Mouse (Mus musculus): ENCODE measurements around the gene Baz2a.
A peak's percentile ranks its signal among the peaks of the same experiment; 100 is the strongest.
"Not testable (repeated sequence)": the region's sequence is repeated elsewhere in the genome, so short reads cannot be mapped to it uniquely, and the experiment has no call there.

Baz2a gene

DNA sequence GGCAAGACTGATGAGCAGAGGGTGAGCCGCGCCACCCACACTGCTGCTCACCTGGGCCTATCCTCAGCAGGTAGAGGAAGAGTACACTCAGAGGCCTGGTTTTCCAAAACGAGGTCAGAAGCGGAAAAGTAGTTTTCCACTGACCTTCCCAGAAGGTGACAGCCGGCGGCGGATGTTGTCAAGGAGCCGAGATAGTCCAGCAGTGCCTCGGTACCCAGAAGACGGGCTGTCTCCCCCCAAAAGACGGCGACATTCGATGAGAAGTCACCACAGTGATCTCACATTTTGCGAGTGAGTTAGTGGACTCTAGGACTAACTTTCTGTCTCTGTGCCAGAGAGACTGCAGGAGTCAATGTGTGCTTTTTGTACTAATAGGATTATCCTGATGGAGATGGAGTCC is 34.6 kb downstream of the Baz2a start:
- DNase-seq: no peak

DNA sequence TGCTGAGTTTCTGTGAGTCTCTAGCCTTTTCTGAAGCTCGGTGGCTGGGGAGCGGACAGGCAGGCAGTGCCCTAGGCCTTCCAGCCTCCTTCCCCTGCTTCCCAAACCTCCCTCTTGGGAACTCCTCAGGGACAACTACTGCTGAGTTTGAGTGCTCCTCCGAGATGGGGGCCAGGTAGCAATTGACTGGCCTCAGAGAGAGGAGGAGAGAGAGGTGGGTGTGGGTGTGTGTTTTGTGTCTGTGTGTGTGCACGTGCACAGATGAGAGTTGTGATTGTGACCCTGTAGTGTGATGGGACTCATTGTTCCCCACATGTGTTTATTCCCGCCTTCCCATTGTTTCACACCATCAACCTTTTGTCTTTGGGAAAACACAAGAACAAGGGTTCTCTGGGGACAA is 36.1 kb downstream of the Baz2a start:
- no peak for DNase-seq

DNA sequence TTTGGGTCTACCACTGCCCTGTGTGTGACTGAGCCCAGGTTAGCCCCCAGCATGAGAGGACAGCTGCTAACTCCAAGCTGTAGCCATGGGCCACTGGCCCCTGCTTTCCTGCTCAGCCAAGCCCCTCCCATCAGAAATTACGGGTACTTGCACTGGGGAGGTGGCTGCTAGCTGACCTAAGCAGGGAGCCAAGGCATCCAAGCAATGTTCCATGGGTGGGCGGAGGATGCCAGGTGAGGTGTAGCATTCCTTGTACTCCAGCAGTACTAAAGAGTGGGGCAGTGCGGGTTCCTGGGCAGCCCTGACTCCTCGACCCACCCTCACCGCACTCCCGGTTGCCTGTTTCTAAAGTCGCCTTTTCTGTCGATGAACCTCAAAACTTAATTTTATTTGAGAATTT is 36.8 kb downstream of the Baz2a start:
- no peak for DNase-seq

DNA sequence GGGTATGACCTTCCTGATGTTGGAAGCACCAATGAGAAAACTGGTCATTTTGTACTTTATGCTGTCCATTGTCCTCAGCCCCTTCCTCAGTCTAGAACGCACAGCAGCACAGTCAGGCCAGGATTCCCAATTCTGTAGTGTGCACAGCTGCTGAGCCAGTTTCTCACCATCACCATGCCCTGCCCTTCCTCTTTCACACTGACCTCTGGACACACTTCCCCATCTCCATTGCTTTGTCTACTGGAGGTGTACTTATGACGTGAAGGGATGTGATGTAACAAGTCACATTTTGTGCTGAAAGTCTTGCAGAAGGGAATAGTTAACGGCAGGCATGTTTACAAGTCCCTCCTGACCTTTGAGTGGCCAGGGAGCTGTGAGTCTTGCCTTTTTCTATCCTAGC is 39.9 kb downstream of the Baz2a start:
- DNase-seq: no peak

DNA sequence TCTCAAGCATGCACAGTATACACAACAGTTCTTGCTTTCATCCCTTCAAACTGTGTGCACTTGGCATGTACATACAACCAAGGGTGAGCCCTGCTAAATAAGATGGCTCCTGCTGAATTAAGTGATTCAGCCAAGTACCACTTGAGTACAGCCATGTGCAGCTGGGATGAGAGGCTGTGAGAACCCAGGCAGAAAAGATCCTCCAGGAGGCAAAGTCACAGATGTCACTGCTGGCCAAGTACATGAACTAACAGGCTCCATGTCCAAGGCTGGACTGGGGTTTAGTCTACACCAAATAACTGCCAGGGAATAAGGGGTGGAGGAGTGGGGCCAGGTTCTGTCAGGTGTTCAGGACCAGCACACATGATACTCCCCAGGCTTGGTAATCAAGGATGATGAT is 40.4 kb downstream of the Baz2a start:
- no peak for DNase-seq

DNA sequence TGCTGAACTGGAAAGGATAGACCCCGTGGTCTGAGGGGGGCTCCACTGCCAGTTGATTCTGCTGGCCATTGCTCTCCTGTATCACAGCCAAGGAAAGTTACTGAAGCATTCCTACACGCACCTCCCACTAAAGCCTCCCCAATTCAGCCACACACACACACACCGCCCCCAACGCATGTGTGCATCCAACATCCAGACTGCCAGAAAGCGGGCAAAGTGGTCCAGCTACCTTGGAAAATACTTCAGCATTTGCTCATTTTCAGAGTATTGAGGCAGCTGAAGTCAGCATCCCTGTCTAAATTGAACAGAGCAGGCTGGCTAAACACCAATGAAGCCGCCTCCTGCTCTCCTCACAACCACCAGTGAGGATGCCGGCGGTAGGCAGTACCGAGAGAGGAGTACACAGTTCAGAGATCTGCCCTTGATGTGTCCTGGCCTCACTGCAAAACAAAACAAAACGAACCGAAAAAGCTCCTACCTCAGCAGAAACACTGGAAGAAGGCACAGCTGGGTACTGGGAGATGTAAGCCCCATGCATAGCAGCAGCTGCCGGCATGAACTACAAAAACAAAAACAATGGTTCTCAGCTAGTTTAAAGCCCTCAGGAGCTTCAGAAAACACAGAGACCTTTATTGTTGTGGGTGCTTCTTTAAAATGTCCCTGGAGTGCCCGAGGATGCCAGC is 42.4 kb downstream of the Baz2a start:
- DNase-seq: no peak

DNA sequence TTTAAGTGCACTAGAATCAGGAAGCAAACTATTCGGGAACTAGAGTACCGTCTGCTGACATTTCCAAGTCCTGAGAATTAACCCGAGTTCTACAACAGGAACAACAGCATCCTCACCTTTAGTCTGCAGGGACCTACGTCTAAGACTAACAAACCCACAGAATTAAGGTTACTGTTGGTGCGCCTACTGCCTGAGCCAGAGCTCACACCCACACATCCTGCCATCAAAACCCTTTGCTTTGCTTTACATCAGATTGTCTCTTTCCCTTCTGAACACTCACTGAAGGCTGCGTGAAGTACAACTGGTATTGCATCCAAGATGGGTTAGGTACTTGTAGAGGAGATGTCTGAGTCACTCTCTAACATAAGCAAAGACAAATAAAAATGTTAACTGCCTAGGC is 44.0 kb downstream of the Baz2a start:
- no peak for DNase-seq

DNA sequence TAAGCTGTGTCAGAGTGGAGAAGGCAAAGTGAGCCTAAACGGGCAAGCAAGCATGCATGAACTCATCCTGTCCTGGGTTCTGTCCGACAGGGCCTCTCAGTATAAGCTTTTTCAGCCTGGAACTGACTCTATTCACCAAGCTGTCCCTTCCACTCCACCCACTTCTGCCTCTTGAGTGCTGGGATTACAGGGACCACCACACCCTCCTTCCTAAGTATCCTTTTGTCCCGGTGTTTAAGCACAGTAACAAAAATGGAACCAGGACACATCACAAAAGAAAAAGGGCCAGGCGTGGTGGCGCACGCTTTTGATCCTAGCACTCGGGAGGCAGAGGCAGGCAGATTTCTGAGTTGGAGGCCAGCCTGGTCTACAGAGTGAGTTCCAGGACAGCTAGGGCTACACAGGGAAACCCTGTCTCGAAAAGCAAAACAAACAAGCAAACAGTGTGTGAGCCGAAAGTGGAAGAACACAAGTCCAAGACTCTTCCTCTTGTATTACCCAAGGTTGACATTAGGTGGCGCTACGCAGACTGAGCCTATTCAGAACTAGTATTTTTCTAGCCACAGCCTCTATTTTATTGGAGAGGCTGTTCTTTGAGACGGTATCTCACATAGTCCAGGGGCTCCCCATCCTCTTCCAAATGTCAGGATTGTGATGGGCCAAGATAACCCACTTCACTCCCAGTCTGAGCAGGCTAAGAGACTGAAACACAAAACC is 49.0 kb downstream of the Baz2a start:
- peak; percentile 76 for DNase-seq

DNA sequence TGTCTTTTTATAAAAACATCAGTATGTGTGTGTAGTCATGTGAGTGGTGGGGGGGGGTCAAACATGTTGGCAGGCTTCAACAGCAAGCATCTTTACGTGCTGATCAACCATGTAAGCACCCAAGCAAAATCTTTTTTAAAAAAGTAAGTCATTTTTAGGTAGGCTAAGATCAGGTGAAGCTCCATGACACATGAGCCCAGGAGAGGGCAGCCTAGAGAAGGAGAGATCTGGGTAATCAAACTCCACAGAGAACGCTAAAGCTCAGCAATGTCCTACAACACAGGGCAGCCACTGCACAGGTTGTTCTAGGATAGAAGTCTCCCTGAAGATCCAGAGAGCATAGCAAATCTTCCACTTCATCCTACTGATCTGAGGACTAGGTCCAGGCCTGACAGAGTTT is 50.8 kb downstream of the Baz2a start:
- DNase-seq: no peak

DNA sequence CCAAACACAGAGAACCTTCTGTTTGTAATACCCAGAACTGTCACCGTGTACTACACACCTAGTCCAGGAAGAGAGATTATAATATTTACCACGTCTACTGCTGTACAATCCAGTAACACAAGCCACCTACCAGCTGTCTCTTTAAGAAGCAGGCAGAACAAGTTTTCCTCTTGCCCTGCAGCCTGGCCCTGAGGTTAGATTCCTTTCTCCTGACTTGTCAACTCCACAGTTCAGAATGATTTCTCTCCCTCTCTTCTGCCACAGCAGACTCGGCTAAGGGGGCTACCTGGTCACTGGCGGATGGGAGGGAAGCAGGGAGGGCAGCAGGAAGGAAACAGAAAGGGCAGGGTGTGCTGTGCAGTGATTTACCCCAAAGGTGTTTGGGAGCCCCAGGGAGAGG is 52.3 kb downstream of the Baz2a start:
- DNase-seq: no peak

DNA sequence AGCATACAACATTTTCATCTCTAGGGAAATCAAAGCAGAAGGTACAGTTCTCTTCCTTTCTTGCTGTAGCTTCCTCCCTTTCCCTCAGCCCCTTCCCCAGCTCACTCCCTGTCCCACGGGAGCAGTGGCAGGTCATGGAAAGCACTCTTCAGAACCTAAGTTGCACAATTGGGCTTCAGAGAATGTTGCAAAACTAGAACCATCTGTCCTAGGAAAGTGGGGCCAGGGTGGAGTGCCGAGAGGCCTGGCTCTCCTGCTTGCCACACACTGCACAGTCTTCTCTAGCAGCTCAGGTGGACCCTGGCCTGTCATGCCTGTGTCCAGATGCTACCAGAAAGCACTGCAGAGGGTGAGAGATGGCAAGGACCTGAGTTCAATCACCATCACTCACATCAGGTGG is 53.6 kb downstream of the Baz2a start:
- DNase-seq: peak; percentile 46

DNA sequence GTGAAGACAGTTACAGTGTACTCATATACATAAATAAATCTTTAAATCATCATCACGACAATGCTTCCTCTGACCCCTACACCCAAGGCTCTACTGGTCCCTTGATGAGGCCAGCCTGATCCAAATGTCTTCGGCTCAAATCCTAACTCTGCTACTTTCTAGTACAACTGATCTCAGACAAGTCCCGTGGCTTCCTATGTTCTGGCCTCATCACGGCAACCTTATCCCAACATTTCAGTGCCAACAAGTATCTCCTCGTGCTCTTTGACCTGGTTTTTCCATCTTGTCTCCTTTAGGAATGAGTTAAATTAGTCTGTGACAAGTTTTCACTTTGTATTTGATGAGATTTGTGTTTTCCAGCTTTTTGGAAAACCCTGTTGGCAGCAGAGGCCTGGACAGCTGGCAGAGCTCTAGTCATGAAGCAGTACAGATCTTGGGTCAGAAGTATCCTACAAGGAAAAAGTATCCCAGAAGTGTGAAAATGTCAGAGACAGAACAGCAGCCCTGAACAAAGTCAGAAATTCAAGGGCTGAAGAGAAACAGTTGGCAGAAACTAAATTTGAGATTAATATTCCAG is 57.5 kb downstream of the Baz2a start:
- no peak for DNase-seq

DNA sequence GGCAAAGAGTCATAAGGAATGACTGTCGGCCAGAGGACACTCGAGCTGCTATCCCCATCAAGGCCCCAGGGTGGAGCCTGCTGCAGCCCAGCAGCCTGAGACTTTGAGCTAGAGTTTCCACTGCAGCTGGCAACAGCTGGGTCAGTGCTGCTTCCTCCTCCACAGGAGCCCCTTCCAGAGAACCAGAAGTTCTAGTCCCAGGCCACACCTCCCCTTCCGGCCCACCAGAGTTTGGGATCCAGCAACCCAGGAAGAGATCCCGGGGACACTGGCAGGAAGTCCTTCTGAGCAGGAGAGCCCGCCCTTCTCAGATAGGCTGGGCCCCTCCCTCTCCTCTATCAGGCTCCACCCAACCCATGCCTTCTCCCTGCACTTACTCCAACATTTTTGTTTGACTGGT is 58.2 kb downstream of the Baz2a start:
- peak; percentile 83 for DNase-seq

DNA sequence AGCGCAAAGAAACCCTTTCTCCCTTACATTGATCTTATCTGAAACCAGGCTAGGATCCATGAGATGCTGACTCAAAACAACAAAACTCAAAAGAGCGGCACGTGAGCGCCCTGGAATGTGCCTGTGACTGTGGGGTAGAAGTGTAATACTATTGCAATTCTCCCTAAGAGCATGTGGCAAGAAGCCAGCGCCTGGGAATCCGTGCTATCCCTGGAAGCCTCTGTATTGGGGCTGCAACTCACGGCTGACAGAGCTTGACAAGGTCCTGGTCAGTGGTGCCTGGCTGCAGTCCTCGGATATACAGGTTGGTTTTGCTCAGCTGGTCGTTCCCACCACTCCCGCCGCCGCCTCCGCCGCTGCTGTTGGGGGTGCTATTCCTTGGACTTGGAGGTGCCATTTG is 59.6 kb downstream of the Baz2a start:
- DNase-seq: peak; percentile 78

DNA sequence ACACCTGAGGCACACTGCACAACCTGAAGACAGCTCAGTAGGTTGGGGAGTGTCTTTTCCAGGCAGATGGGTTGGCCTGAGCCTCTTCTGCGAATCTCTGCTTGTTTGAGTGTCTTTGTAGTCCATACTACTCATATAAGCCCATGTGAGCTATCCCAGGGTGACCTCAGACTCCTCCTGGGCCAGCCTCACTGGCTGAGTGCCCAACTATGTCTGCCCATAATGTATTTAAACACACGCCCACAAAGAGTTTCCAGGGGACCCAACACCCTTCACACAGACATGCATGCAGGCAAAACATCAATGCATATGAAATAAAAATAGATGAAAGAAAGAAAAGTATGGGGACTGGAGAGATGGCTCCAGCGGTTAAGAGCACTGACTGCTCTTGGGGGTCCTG is 62.6 kb downstream of the Baz2a start:
- no peak for DNase-seq

DNA sequence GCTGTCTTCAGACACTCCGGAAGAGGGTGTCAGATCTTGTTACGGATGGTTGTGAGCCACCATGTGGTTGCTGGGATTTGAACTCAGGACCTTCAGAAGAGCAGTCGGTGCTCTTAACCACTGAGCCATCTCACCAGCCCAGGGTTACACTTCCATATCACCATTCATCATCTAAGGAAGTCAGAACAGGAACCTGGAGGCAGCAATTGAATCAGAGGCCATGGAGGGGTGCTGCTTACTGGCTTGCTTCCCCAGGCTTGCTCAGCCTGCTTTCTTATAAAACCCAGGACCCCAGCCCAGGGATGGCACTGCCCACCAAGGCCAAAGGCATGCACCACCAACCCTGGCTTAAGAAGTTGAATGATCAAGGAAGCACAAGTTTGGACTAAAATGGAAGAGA is 74.3 kb downstream of the Baz2a start:
- DNase-seq: not testable (repeated sequence)

DNA sequence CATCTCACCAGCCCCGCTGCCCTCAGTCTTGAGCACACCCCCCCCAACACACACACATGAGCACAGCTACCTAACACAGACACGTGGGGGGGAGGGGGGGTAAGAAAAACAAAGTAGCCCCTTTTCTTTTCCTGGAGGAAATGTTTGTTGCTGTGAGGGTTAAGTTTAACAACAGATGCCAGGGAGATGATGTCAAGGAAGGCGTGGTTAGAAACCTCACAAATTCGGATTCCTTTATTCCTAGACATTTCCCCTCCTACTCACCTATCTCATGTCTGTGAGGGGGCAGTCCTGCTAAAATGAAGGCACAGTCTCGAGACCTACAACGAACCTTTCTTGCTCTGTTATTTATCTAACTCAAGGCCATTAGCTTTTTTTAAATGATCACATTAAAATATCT is 75.7 kb downstream of the Baz2a start:
- no peak for DNase-seq

DNA sequence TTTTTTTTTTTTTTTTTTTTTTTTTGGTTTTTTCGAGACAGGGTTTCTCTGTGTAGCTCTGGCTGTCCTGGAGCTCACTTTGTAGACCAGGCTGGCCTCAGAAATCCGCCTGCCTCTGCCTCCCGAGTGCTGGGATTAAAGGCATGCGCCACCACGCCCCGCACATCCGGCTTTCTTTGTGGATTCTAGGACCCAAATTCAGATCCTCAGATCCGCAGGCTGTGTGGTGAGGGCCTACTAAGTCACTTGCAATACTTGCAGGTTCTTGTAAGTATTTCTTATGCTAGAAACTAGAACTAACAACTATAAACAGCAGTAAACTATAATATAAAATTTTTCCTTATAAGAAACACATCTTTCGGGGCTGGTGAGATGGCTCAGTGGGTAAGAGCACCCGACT is 80.0 kb downstream of the Baz2a start:
- not testable (repeated sequence) for DNase-seq

DNA sequence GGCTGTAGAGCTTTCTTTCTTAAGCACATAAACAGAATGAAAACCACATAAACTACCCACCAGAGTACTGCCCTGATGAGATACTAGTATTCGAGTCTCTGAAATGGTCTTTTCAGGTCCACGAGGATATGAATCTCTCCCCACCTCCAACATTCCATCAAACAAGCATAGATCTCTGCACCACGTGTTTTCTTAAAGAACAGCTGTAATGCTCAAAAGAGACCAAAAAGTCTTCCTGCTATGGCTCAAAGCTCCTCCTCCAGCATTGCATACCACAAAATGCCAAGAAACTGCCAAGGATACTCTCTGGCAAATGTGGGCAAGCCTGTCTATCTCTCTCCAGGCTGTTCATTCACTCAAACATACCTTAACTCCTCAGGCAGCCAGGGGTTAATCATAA is 83.9 kb downstream of the Baz2a start:
- DNase-seq: no peak

DNA sequence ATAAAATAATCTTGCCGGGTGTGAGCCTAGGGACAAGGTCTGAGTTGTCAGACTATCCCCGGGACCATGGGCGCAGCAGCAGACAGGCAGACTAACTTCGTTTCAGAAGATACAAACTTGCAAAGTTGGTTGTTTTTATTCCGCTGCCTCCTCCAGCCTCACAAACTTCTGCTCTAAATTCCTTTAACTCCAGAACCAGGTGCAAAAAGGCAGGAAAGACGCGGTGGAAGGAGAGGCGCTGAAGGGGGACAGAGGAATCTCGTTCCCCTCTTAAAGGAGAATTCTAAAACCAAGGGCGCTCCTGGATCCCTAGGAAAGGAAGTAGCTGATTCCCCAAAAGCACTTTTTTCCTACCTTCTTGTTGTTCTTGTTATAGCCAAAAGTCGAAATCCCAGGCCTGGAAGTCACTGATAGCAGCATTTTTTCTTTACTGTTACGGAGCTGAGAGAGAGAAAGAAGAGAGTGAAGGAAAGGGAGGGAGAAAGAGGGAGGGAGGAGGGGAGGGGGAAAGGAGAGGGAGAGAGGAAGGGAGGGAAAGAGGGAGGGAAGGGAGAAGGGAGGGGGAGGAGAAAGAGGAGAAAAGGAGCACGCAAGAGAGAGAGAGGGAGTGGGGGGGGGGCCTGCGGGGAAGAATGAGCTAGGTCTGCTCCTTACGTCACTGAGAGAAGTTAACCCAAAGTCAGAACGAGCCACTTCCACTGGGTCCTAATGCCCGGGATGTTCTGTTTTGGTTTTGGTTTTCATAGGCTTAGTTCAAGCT is 84.8 kb downstream of the Baz2a start:
- DNase-seq: peak; percentile 66

DNA sequence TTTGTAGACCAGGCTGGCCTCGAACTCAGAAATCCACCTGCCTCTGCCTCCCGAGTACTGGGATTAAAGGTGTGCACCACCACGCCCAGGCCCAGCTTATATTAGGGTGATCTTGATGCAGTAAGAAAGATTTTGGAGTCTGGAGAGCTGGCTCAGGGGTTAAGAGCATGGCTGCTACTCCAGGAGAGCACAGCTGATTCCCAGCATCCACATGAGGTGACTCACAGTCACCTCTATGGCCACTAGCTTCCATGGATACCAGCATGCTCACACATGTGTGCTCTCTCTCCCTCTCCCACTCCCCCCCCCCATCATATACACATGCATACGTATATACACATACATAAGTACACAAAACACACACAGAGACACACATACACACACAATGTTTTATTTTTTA is 85.9 kb downstream of the Baz2a start:
- no peak for DNase-seq

Measured in lung, postnatal 14 days (tissue).